Mouse (Mus musculus) thymus, postnatal 25 days (tissue): ENCODE results near the gene Adam15.

Source experiments
- DNase-seq: peaks from one replicate; pipeline ENCODE4 v3.0.0; 2022

The Adam15 gene

DNA sequence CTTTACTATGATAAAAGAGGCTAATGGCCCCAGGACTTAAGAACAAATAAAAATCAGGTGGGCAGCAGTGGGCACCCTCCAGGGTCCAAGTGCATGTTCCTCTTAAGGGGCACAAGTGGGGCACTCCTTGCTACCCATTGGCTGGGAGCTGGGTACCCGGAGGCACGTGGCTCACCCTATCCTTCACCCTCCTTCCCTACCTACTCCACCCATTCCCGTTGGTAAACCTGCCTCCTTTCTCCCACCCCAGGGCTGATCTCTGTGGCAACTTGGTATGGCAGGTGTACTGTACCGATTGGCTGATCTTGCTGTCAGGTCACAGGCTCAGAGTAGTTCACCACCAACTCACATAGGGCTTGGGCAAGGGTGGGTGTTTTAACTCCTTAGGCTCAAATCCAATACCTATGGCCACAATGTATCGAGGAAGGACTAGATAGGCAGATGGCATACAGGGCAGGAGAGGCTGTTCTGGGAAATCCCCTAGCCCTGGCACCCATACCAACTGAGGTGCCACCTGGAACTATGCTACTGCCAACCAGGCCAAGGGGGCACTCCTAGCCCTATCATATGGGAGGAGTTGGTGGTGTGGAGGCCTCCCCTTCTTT, 34.0 kb upstream of the Adam15 start:
- DNase-seq: no peak

DNA sequence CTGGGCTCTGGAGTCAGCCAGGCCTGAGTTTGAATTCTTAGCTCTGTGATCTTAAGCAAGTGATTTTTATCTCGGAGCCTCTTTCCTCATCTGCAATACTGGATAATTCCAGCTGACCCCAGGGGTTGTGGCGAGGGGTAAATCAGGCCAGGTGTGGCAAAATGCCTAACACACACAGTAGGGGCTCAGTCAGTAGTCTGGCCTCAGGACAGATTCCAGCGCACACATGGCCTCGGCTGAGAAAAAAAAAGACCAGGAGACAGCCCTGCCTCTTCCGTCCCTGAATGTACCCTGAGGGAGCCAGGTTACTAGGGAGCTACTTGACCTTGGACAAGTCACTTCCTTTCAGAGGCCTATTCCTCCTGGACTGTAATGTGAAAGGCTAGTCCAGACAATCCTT, 33.2 kb upstream of the Adam15 start:
- no peak for DNase-seq

DNA sequence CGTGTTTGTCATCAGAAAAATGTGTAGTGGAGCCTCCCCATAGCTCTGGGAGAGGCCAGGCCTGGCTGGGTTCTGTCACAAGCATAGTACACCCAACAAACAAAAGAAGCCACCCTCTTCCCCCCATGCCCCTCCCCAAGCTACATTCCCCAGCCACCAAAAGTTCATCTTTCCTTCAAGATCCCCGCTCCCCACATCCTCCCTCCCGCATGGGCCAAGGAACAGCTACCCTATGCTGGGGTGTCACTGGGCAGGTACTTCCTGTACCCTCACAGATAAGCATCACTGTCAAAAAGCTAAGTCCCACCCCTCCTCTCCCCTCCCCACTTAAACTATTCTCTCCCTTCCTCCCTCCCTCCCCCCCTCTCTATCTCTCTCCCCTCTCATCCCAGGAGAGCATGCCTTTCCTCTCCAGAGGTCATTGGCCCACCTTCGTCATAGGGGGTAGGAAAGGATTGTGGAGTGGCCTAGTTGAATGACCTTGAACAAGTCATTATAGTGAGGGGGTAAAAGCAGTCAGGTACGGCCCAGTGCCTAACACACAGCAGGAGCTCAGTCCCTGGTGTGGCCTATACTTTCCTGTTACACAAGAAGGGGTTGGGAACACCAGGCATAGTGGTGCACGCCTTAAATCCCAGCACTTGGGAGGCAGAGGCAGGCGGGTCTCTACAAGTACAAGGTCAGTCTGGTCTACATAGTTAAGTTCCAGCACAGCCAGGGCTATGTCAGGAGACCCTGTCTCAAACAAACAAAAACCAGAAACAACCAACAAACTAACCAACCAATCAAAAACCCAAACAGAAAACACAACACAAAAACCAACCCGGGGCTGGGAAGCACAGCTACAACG, 32.5 kb upstream of the Adam15 start:
- DNase-seq: peak; percentile 36

DNA sequence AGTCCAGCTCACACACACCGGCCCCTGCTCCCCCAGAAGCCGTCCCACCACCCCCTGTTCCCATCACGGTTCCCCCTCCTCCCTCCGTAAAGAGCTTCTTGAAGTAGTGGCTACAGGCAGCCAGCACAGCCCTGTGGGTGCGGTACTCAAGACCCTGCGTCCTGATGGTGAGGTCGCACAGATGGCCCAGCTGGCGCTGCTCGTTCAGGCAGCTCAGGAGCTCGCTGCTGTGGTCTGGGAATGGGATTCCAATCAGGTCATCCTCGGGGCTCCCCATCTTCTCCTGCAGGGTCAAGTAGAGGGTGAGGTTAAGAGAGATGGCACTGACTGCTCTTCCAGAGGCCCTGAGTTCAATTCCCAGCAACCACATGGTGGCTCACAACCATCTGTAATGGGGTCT, 31.4 kb upstream of the Adam15 start:
- no peak for DNase-seq

DNA sequence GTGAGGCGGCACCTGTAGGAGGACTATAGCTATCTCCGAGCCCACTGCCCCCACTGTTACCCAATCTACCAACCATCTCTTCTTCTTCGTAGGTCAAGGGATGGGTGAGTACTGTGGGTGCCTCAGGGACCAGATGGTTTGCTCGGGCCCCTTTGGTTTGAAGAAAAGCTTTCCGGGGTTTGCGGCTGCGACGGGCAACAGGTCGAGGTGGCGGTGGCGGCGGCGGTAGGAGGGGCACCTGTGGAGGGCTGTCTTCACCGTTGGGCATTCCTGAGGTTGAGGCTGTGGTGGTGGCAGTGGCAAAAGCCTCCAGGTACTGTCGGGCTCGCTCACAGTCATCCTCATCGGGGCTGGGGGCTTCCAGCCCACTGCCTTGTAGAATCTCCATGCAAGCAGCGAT, 30.9 kb upstream of the Adam15 start:
- no peak for DNase-seq

DNA sequence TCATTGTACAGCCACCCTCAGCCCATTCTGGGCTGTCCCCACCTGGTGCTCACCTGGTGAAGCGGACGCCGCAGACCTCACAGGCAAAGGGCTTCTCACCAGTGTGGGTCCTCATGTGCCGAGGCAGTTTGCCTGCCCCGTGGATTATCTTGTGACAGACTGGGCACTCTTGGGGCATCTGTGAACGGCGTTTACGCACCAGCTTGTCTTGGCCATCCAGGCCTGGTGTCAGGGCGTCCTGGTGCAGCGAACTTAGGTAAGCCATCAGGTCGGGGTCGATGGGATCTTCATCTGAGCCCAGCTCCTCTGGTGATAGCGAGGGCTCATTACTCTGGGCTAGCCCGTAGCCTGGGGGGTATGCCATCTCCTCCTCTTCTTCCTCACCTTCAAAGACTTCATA, 30.5 kb upstream of the Adam15 start:
- no peak for DNase-seq

DNA sequence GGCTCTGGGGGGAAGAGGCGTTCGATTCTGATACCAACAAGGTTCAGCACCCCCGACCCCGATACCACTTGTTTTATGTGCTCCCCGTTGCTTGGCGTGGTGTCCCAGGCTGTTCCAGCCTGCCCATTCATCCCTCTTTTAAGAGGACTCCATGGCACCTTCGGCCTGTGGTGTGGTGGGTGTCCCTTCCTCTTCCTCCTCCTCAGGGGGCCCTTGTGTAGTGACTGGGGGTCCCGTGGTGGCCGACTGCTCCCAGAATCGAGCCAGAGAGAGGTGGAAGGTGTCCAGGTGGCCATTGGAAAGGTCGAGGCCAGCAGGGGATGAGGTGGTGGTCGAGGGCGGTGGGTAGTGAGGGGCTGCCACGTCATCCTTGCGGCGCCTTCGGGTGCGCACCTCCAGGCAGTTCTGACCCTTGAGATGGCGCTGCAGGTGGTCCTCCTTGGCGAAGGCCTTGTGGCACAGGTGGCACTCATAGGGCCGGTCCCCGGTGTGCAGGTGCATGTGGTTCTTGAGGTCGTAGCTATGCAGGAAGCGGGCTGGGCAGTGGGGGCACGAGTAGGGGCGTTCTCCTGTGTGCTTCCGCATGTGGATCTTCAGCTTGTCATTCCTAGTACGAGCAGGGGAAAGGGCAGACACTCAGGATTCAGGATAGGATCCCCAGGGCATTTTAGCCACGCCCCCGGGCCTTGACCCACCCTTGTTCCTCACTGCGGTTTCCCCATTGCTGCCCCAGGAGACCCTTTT, 29.8 kb upstream of the Adam15 start:
- DNase-seq: peak; percentile 58

DNA sequence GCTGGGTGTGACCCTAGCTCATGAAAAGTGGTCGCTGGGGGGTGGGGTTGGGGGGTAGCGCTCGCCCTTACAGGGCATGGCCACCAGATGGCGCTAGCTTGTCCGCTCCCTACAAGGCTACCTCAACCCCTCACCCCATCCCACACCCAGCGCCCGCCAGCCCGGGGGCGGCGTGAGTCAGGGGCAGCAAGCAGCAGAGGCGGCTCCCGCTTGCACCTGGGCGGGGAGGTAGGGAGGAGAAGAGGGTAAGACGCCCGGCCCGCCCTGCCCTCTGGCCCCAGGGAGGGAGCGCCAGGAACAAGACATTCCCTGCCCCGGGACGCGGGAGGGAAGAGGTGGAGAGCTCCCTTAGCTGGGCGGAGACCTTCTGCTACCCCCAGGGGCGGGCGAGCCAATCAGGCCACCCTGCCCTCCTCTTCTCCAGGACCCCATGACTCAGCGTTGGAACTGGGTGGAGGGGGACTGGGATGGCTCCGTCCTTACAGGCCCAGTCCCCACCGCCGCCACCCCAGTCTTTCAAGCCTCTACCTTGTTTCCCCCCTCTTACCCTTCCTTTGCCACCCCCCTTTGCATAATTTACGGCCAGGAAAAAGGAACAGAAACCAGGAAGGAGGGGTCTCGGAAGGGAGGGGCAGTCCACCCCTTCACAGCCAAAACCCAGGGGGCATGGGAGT, 28.7 kb upstream of the Adam15 start:
- peak; percentile 76 for DNase-seq

DNA sequence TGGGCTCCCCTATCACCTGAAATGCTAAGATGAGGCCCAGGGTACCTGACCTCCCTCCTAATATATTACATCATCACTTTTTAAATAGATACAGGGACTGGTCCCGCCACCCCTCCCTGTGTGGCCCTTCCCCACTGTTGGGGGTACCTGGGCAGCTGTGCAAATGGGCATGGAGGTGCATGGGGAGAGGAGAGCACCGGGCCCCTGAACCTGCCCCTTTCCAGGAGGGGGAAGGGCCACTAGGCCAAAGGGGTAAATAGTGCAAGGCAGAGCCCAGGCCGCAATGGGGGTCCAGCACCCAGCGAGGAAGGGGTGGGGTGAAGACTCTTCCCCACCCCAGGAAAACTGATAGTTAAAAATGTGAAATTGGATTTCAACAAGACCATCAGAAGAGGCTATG, 28.0 kb upstream of the Adam15 start:
- no peak for DNase-seq

DNA sequence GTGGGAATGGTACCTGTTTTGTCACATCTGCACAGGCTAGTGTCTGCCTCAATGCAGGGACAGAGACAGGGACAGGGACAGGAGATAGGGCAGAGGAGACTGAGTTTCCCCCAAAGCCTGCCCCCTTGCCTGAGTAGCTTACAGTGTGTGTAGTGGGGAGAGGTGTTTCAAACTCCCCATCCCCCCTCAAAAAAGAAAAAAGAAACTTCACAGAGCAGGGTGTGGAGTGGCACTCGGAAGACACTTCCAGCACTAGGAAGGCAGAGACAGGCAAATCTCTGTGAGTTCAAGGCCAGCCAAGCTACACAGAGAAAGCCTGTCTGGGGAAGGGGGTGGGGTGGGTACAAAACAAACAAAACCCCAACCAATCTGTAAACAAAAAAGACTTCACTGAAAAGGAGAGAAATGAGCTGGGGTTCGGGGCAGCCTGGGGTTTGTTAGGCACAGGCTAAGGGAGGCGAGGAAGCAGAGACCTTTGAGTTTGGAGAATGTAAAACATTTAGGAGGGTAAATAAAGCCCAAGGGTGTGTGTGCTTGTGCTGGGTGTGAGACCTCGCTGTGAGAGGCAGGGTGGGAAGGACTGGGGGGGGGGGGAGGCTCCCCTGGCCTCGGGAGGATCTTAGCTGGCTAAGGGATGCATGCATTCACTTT, 23.9 kb upstream of the Adam15 start:
- DNase-seq: no peak

DNA sequence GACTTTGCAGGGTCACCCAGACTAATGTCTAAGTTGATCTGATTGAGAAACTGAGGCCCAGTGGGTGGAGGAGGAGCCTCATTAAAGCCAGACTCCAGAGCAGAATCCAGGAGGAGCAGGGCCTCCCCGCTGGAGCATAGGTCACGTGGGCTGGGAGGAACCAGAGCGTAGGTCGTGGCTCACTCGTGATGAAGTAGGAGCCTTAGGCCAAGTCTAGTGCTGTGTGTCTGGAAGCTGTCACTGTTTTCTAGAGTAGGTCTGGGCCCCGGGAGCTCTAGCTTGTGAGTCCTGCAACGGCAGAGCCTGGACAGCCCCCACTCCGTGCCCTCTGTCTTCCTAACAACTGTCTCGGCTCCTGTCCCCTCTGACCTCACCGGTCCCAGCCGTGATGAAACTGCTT, 17.5 kb upstream of the Adam15 start:
- DNase-seq: no peak

DNA sequence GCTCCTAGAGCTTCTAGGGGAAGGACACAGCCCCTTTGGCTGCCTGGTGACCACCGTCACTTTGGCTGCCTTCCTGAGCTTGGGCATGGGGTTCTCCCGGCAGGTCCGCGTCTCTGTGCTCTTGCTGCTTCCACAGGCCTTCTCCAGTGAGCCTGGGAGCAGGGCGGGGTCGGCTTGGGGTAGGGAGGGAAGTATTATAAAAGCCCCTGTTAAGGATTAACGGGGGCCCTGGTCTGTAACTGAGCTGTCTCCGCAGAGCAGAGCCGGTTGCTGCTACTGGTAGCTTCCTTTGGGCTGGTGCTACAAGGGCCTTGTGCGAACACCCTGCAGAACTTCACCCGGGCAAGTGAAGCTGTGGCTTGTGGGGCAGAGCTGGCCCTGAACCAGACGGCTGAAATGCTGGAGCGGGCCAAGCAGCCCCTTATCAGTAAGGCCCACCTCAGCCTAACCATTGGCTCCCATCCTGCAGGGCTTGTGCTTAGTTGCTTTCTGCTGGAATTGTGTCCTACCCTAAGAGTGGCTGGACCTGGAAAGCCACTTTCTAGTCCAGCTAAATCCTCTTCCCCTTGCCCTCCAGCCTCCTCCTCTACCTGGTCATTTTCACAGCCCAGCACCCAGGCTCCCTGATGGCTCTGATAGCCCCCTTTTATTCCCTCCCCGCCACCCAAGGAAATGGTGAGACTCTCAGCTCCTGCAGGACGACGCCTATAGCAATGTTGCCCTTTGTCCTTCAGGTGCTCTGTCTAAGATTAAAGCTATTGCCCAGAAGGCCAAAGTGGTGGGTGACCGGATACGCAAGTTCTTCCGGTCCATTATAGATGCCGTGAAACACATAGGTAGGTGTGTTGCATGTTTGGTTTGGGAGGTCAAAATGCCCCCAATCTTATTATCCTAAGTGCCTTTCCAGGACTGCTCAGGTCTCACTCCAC, 16.0 kb upstream of the Adam15 start:
- no peak for DNase-seq

DNA sequence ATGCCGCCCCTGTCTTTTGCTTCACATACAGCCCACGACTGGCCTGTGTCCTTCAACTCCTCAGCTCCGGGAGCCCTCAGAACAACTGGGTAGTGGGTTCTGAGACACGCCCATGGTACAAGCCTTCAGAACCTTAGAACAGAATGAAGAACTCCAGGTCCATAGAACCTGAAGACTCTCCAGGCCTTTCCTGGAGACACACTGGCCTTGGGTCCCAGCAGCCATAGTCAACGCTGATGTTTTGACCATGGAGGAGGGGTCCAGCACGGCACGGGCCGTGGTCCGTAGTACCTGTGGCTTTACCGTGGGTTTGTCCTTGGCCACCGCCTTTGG, 15.3 kb upstream of the Adam15 start, which contains the start of gene Dcst1:
Dcst1 (minus strand) TSS at position 101 of the 333 bp plus-strand sequence.
- no peak for DNase-seq

DNA sequence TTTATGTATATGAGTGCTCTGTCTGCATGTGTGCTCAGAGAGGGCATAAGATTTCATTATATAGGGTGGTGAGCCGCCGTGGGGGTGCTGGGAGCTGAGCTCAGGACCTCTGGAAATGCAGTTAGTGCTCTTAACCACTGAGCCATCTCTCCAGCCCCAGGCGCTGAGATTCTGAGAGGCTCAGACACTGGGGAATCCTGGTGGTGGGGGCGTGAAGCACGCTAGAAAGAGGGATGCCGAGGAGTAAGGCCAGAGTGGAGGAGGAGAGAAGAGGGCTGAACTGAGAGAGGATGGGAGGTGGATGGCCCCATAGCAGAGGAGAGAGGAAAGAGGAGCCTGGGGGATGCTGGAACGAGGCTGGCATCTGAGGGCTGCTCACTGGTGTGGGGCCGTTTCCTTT, 14.8 kb upstream of the Adam15 start:
- DNase-seq: no peak

DNA sequence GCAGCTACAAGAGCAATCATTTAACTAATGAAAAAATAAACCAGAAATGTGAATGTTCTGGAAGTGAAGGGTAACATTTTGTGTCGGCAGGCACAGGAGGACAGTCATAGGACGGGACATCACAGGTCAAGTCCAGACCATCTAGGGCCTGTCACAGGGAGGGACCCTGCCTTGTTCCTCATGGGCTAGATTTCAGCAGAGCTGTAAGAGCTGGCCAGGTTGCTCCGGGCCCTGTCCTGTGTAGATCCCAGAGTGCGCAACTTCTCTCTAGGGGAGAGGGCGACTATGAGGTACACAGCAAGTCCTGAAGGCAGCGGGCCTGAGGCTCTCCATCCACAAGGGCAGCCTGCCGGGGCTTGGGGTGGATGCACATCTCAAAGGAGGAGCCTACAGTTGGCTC, 11.9 kb upstream of the Adam15 start, which contains the start of gene Dcst2:
Dcst2 (plus strand) TSS at position 301 of the 400 bp plus-strand sequence.
- DNase-seq: no peak

DNA sequence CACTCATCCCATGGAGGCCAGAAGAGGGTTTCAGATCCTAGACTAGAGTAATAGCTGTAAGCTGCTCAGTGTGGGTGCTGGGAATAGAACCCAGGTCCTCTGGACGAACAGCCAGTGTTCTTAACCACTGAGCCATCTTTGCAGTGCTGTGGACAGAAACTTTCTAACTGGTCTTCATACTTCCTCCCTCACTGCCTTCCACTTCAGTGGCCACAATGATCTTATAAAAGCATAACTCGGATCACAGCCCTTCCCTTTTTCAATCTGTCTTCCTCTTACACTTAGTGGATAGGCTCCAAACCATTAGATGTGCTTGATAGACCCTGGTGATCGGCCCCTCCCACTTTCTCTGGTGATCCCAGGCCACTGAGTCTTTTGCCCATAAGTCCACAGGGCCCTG, 10.4 kb upstream of the Adam15 start:
- no peak for DNase-seq

DNA sequence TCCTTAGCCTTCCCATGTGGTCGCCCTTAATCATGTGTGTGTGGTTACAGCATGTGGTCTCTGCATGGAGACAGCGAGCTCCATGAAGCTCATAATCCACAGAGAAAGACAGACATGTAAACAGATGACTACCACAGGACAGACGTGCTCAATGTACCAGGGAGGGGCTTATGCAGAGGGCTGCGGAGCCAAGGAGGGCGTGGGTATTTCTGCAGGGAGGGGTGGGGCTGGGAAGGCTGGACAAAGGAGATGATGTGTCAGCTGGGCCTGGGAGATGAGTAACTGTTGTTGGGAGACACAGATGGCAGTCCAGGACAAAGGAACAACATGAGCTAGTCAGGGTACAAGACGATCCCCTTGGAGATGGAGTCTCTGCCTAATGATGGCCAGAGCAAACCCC, 9.8 kb upstream of the Adam15 start:
- no peak for DNase-seq

DNA sequence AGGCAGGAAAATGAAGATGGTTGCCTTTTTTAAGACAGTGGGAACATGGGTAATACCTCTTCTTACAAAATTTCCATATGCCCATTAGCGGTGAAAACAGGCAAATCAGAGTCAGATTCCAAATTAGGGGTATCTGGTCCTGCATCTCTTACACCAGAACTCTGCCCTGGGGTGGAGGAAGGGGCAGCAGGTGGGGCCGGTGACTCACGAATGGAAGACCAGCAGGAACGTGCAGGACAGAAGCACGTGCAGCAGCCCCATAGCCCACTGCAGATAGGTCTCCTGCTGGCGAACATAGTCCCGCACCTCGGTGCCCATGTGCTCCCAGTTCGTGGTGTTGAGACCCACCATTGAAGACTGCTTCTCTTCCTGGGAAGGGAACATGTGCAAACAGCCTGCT, 6.2 kb upstream of the Adam15 start:
- no peak for DNase-seq

DNA sequence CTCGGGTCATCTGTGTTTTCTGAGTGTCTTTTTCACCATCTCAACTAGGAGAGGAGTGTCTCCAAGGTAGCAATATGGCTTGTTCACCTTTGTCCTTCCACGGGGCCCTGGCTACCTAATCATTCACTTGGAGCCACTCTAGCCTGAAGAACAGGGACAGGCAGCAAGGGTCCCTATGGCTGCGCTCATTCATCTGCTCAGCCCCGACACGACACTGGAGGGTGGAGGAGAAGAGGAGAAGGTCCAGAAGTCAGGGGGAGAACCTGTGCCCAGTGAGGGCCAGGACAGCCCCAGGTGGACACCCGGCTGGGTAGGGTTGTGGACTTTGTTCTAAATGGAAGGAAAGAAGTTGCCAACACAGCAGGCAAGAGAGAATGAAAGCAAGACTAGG, 5.7 kb upstream of the Adam15 start:
- no peak for DNase-seq

DNA sequence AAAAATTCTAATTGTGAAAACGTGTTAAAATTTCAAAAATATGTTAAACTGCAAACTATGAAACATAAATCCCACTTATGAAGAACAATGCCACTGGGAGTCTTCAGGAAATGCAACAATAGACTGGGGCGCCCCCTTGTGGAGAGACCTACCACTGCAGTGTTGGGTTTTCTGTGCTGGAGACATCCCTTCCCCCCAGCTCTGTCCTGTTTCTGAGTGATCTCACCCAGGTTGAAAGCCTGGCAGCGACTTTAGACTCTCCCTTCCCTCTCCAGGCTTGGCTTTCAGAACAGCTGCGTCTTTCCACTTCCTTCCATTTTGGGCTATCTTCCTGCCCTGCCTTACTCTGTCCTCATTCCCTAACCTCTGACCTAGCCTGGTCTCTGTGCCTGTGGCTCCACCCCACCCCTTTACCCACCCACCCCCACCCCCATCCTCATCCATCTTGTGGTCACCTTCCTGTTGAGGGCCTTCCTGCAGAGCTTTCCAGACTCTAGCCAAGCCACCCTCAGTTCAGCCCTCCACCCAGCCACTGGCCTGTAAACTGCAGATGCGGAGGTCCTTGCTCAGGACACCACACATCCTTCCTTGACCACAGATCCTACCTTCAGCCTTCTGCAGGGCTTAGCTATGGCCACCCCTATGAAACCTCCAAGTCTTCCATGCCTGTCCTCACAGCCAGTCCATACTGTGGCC, 5.2 kb upstream of the Adam15 start:
- DNase-seq: peak; percentile 85

DNA sequence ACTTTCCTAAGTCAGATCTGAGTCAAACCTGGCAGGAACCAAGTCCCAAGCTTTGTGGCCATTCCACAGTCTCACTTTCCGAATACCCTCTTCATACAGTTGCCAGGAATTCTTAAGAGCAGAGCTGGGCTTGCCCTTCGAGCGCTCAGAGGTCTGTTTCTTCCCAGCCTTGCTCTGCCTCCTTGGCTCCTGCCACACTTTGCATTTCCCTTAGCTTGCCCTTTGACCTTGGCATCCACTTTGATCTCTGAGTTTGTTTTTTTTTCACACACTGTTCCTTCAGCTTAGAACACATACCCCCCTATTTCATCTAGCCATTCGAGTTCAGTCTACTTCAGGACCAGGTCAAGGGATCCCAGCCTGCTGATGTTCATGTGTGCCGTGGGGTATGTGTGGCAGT, 1.5 kb upstream of the Adam15 start:
- DNase-seq: no peak
